Mouse (Mus musculus): ENCODE data around the gene Csf2ra.
"Not testable (repeated sequence)": the region's sequence is repeated elsewhere in the genome, so short reads cannot be mapped to it uniquely, and the experiment has no call there.

The Csf2ra gene

GRCm38 (mm10) chr19:61227941-61228701 is at the start of gene Csf2ra:
Gene Csf2ra (minus strand): TSS chr19:61228429.
- DNase-seq: peak; percentile 25

GRCm38 (mm10) chr19:61275446-61275845 is 47.2 kb upstream of the Csf2ra start:
- no peak for DNase-seq

GRCm38 (mm10) chr19:61269141-61269540 is 40.9 kb upstream of the Csf2ra start:
- DNase-seq: not testable (repeated sequence)

GRCm38 (mm10) chr19:61267141-61267540 is 38.9 kb upstream of the Csf2ra start:
- no peak for DNase-seq

- DNase-seq: no peak
Observed at GRCm38 (mm10) chr19:61266651-61267050, 38.4 kb upstream of the Csf2ra start.

- peak; percentile 15 for DNase-seq
Observed at GRCm38 (mm10) chr19:61266246-61266615, 38.0 kb upstream of the Csf2ra start.

GRCm38 (mm10) chr19:61265349-61266245 is 37.4 kb upstream of the Csf2ra start:
- no peak for DNase-seq

GRCm38 (mm10) chr19:61264933-61265332 is 36.7 kb upstream of the Csf2ra start:
- DNase-seq: no peak

GRCm38 (mm10) chr19:61264227-61264626 is 36.0 kb upstream of the Csf2ra start:
- DNase-seq: no peak

GRCm38 (mm10) chr19:61261241-61261640 is 33.0 kb upstream of the Csf2ra start:
- DNase-seq: no peak

- DNase-seq: no peak
Observed at GRCm38 (mm10) chr19:61257733-61258132, 29.5 kb upstream of the Csf2ra start.

GRCm38 (mm10) chr19:61256166-61256887 is 28.1 kb upstream of the Csf2ra start:
- no peak for DNase-seq

GRCm38 (mm10) chr19:61247334-61247733 is 19.1 kb upstream of the Csf2ra start:
- DNase-seq: not testable (repeated sequence)

GRCm38 (mm10) chr19:61244721-61245436 is 16.6 kb upstream of the Csf2ra start:
- DNase-seq: no peak

GRCm38 (mm10) chr19:61237967-61238366 is 9.7 kb upstream of the Csf2ra start:
- DNase-seq: no peak

- DNase-seq: no peak
Observed at GRCm38 (mm10) chr19:61234532-61234931, 6.3 kb upstream of the Csf2ra start.

- peak; percentile 80 for DNase-seq
Observed at GRCm38 (mm10) chr19:61226928-61227854, 1.0 kb downstream of the Csf2ra start.

GRCm38 (mm10) chr19:61226401-61226927 is 1.8 kb downstream of the Csf2ra start:
- peak; percentile 73 for DNase-seq

- DNase-seq: peak; percentile 68
Observed at GRCm38 (mm10) chr19:61225526-61226400, 2.5 kb downstream of the Csf2ra start.

Data from cerebellum, adult 8-10 months (tissue).